Mouse (Mus musculus) A20 (cell line): ENCODE data around the gene Rnf180.

Experiments used
- DNase-seq: peaks from one replicate; pipeline ENCODE4 v3.0.0-alpha.2; 2011; ENCODE audit warnings: low read depth, low spot score

Rnf180 gene

DNA sequence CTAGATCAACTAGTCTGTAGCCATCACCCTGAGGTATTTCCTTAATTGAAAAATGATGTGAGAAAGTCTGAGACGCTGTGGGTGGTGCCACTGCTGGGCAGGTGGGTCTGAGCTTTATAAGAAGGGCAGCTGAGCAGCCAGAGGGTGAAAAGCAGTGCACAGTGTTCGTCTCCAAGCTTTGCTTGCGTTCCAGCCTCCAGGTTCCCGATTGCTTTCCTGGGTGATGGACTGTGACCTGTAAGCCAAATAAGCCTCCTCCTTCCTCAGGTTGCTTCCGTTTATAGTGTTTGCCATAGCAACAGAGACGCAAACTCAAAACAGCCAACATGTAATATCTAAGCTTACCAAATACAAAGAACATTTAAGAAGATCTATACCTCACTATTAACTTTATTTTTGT is 162.2 kb downstream of the Rnf180 start:
- no peak for DNase-seq

DNA sequence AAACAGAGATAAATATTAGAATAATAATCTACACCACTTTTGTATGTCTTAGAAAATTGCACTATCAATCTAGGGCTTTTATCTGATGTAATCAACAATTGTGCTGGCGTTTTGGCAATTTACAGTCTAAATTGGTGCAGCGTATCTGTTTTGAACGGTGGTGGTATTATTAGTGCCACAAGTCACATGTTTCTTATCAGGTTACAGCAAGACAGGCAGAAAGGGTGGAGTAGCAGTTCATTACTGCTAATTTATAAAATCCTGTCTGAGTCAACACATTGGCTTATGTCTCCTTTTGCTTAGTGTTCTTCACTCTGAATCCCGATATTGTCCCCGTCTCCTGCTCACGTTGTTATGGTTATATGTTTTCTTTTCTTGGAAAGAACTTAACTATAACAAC is 164.5 kb downstream of the Rnf180 start:
- no peak for DNase-seq

DNA sequence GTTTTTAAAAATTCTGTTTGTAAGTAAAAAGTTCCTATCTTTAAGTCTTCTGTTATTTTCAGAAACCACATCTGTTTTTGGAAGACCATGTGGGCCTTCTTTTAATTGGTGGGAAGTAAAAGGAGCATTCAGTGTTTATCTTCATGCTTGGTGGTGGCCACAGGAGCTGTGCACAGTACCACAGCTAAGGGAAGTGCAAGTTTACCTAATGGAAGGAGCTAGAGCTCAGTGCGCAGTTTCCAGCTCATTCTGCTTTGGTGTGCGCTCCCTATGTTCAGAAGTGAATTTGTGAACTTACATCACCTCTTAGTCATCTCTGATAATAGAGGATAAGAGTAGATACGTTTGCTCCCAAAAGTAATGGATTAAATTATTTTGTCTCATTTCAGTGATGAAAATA is 172.5 kb downstream of the Rnf180 start:
- DNase-seq, result no peak

DNA sequence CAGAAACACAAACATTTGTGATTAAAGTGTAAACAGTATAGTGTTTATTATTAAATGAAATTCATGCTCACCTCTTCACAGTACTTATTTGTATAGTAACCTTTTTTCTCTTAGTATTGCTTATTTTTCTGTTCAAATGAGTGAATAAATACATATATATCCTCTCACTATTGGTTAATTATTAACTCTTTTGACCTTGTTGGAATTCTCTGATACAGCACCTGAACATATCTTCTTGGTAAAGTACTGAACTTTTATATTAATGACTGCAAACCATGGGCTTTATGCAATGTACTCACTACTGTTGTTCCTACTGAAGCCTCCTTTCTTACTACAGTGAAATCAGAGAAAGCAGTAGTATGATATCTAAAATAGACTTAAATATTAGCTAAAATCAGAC is 173.0 kb downstream of the Rnf180 start:
- no peak for DNase-seq

DNA sequence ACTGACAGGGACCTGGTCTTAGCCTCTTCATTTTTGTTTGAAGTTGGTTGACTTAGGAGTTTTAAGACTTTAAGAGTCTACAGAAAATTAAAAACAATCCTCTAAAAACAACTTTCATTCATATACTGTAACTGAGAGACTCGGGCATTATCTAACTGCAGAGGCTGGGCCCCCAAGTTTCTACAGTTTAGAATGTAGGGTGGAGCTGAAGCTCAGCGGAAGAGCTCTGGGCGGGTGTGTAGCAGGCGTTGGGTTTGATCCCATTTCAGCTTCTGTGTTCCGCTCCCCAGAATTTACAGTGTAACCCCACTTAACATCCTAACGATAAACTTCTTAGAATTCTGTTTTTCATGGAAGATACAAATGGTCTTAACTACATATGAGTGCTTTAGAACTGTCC is 183.0 kb downstream of the Rnf180 start:
- DNase-seq, result no peak

DNA sequence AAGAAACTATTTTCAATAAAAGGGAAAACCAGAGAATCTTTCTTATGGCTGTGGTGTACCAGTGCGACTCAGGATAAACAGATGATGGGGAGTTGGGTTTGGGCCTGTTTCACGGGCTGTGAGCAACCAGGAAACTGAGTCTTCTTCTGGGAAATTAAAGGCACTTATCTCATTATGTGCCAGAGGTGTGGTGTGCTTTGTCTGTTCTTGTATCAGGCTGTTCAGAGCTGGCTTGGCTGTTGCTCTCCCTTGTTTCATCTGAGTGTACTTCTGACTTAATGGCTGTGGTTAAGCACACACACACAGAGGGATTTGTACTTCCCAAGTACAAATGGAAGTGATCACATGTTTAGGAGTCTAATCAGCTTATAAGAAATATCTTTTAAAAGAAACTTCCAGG is 190.2 kb downstream of the Rnf180 start:
- no peak for DNase-seq

DNA sequence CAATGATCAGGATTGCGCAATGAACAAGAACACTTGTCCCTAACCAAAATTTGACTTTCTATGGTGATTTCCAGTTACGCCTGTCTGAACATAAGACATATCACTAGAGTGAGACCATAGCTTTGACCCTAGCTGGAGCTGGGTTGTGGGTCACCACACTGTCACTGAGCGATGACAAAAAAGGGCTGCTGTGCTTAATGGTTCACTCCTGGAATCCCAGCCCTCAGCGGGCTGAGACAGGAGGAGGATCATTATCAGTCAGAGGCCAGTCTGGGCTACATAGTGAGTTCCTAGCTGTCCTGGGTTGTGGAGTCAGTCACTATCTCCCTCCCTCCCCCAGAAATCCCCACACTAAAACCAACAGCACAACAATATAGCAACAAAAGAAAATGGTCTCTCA is 193.9 kb downstream of the Rnf180 start:
- DNase-seq, result no peak

DNA sequence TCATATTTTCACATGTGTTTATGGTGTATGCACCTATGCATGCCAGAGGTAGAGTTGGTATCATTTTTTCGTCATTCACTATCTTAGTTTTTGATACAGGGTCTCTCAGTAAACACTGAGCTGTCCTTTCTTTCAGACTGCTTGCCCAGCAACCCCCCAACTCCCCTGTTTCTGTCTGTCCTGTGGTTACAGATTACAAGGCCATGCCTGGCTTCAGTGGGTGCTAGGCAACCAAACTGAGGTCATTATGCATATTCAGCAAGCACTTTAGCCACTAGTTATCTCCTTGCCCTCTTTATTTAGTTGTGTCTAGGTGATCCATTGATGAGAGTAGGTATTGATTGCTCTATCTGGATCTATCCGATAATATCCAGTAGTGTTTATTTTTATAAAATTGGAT is 198.3 kb downstream of the Rnf180 start:
- no peak for DNase-seq

DNA sequence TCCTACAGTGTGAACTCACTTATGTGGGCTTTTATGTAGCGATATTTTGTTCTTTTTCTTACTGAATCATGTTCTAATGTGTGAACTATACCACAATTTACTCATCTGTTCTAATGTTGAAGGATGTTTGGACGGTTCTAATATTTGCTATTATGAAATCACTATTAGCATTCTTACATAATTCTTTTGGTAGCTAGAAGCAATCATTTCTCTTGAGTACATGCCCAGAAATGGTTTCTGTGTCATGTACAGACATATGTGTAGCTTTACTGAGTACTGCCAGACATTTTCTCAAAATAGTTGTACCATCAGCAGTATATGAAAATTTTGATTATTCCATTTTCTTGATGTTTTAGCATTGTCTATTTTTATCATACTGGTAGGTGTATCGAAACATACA is 205.3 kb downstream of the Rnf180 start:
- DNase-seq, result no peak

DNA sequence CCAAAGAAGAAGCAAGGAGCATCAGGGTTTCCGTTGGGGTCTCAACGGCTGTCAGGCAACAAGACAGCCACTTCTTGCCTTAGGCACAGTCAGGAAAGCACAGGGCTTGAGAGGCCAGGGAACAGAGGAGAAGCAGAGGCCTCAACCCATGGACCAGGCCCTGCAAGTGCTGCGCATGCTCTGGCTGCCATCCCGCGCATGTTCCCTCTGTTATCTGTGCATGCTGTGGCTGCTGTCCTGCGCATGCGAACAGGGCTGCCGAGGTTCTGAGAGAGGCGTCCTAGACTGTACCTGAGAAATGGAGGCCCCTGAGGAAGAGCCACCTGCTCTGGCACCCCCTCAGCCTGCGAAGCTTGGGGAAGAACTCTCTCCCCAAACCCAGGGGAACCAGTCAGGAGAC is 212.8 kb downstream of the Rnf180 start, which contains the start of gene 4933425L06Rik:
4933425L06Rik (plus strand) TSS at position 261 of the 400 bp plus-strand sequence.
- DNase-seq, result no peak
